Mouse (Mus musculus): ENCODE results near the gene Cfap157. TPM values are rescaled to one million over a fixed set of nuclear protein-coding genes. Genes with fewer than 3 reads are reported as not detected.

Cfap157 gene
- polyA plus RNA-seq, 1 experiment from 2014 or later, result 0.36 TPM

DNA sequence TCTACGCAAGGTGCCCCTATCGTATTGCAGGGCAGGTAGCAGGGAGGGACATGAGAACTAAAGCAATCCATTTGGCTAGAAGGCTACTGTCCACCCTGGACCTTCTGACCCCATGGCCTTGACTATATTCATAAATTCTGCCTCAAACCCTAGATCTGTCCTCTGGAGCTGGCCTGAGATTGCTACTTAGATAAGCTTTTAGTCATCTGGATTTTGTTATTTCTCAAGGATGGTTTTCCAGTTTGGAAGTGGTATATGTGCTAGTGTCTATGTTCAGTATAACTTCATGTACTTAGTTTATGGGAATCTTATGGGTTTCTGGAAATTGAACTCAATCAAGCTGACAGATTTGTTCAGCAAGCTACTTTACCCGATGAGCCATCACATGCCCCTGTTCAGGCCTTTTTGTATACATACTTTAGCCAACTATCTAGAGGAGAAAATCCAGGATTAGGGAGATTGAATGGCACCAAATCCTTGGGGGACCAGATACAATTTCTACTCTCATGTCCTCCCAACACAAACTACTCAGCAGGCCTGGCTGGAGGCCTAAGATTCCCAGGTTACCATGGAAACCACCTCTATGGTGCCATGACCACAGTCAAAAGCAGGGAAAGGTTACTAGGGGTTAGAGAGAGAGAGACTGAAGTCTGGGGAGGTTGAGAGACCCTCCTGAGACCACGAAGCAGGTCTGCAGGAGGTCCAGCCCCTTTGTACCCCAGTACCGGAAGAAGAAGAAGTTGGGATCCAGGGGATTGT is 14.7 kb downstream of the Cfap157 start:
- Histone ChIP-seq H3K4me3 (ENCODE audit: control insufficient read depth in 1 of 2, insufficient read depth in 1 of 2, low read depth in 1 of 2, low read length in 2 of 2) (no peak overlapping the region), H3K27me3 (ENCODE audit: control insufficient read depth, insufficient read depth, low read length) (no peaks in the 10 kb centered on the region), H3K36me3 (ENCODE audit: control insufficient read depth, insufficient read depth, low read length) (no peaks in the 10 kb centered on the region), H3K9me3 (ENCODE audit: control insufficient read depth, low read length) (no peaks in the 10 kb centered on the region), H3K27ac (replicated peaks in 1 of 2; ENCODE audit: control insufficient read depth in 1 of 2, insufficient read depth in 1 of 2, low read depth in 2 of 2, low read length in 2 of 2) (no peak overlapping the region), H3K4me1 (ENCODE audit: control insufficient read depth in 2 of 2, insufficient read depth in 2 of 2, low read length in 2 of 2) (no peaks in the 10 kb centered on the region), H3K4me2 (ENCODE audit: low read length) (no peak overlapping the region), H3K9ac (ENCODE audit: low read length) (no peak overlapping the region)
- no peak for ATAC-seq (ENCODE audit: insufficient number of reproducible peaks, insufficient read depth, low FRiP score, low read depth)
- 88% methylated on average over 5 of the region's 5 CpGs for WGBS

DNA sequence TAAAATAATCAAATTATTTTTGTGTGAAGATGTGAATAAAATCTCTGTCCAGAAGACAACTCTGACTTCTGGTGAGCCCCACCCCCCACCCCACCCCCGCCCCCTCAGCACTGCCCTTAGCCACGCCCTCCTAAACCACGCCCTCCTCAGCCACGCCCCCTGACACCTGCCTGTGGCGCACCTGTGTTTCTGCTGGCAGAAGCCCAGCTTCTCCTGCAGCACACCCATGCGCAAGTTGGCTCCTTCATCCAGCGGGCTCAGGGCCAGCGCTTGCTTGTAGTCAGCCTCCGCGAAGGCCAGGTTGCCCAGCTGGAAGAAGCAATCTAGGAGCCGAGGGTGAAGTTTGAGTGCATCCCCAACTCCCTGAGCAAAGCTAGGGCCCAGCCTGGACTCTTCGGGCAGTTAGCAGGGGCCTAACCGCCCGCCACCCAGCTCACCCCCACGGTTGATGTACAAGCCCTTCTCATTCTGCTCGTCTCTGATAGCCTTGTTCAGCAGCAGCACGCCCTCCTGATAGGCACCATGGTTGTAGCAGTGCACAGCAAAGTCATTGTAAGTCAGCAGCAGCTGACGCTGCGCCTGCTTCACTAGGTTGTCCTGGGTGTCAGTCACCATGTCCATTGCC is 15.5 kb downstream of the Cfap157 start:
- Histone ChIP-seq H3K36me3 (ENCODE audit: control insufficient read depth, insufficient read depth, low read length) (no peaks in the 10 kb centered on the region), H3K9me3 (ENCODE audit: control insufficient read depth, low read length) (no peaks in the 10 kb centered on the region), H3K9ac (ENCODE audit: low read length) (no peak overlapping the region), H3K4me2 (ENCODE audit: low read length) (no peak overlapping the region), H3K27me3 (ENCODE audit: control insufficient read depth, insufficient read depth, low read length) (no peaks in the 10 kb centered on the region), H3K27ac (replicated peaks in 1 of 2; ENCODE audit: control insufficient read depth in 1 of 2, insufficient read depth in 1 of 2, low read depth in 2 of 2, low read length in 2 of 2) (no peak overlapping the region), H3K4me1 (ENCODE audit: control insufficient read depth in 2 of 2, insufficient read depth in 2 of 2, low read length in 2 of 2) (no peaks in the 10 kb centered on the region), H3K4me3 (ENCODE audit: control insufficient read depth in 1 of 2, insufficient read depth in 1 of 2, low read depth in 1 of 2, low read length in 2 of 2) (no peak overlapping the region)
- ATAC-seq (ENCODE audit: insufficient number of reproducible peaks, insufficient read depth, low FRiP score, low read depth), result no peak
- WGBS, result 47% methylated on average over 19 of the region's 19 CpGs

GRCm38 (mm10) chr2:32767241-32767640 is 17.0 kb downstream of the Cfap157 start:
- no peak for ATAC-seq (ENCODE audit: insufficient number of reproducible peaks, insufficient read depth, low FRiP score, low read depth)
- Histone ChIP-seq H3K27ac (replicated peaks in 1 of 2; ENCODE audit: control insufficient read depth in 1 of 2, insufficient read depth in 1 of 2, low read depth in 2 of 2, low read length in 2 of 2) (no peak overlapping the region), H3K4me2 (ENCODE audit: low read length) (no peak overlapping the region), H3K4me1 (ENCODE audit: control insufficient read depth in 2 of 2, insufficient read depth in 2 of 2, low read length in 2 of 2) (no peaks in the 10 kb centered on the region), H3K9ac (ENCODE audit: low read length) (no peak overlapping the region), H3K27me3 (ENCODE audit: control insufficient read depth, insufficient read depth, low read length) (no peaks in the 10 kb centered on the region), H3K9me3 (ENCODE audit: control insufficient read depth, low read length) (no peaks in the 10 kb centered on the region), H3K36me3 (ENCODE audit: control insufficient read depth, insufficient read depth, low read length) (peaks cover 13% of the 10 kb centered on the region), H3K4me3 (ENCODE audit: control insufficient read depth in 1 of 2, insufficient read depth in 1 of 2, low read depth in 1 of 2, low read length in 2 of 2) (no peak overlapping the region)
- WGBS, result 77% methylated on average over 12 of the region's 12 CpGs

DNA sequence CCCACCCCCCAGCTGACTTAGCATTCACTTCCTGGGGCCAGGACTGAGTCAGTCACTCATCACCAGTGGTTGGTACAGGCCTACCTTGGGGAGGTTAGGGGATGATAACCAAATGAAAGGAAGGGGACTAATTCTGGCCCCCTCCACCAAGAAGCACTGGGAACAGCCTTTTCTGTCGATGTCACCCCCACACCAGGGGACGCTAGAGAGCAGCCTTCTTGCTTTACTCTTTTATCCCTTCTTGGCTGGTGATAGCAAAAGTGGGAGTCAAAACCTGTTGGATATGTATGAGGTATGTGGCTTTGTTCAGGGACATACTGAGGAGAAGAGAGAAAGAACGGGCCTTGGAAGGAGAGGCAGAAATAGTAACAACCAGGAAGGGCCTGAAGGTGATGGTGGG is 20.9 kb downstream of the Cfap157 start:
- 70% methylated on average over 3 of the region's 3 CpGs for WGBS
- ATAC-seq (ENCODE audit: insufficient number of reproducible peaks, insufficient read depth, low FRiP score, low read depth), result no peak

GRCm38 (mm10) chr2:32761859-32762258 is 22.4 kb downstream of the Cfap157 start:
- peaks cover 40% of the 10 kb centered on the region for H3K36me3 ChIP-seq (ENCODE audit: control insufficient read depth, insufficient read depth, low read length)
- ATAC-seq (ENCODE audit: insufficient number of reproducible peaks, insufficient read depth, low FRiP score, low read depth), result no peak
- WGBS, result 71% methylated on average over 4 of the region's 4 CpGs
- no peak overlapping the region for H3K27ac ChIP-seq (replicated peaks in 1 of 2; ENCODE audit: control insufficient read depth in 1 of 2, insufficient read depth in 1 of 2, low read depth in 2 of 2, low read length in 2 of 2)
- no peak overlapping the region for H3K9ac ChIP-seq (ENCODE audit: low read length)
- no peak overlapping the region for H3K4me3 ChIP-seq (ENCODE audit: control insufficient read depth in 1 of 2, insufficient read depth in 1 of 2, low read depth in 1 of 2, low read length in 2 of 2)
- no peaks in the 10 kb centered on the region for H3K27me3 ChIP-seq (ENCODE audit: control insufficient read depth, insufficient read depth, low read length)
- no peak overlapping the region for H3K4me2 ChIP-seq (ENCODE audit: low read length)
- no peaks in the 10 kb centered on the region for H3K4me1 ChIP-seq (ENCODE audit: control insufficient read depth in 2 of 2, insufficient read depth in 2 of 2, low read length in 2 of 2)
- no peaks in the 10 kb centered on the region for H3K9me3 ChIP-seq (ENCODE audit: control insufficient read depth, low read length)

More for the DNA sequence above, 20.9 kb downstream of the Cfap157 start:
- Histone ChIP-seq H3K27me3 (ENCODE audit: control insufficient read depth, insufficient read depth, low read length) (no peaks in the 10 kb centered on the region), H3K9me3 (ENCODE audit: control insufficient read depth, low read length) (no peaks in the 10 kb centered on the region), H3K9ac (ENCODE audit: low read length) (no peak overlapping the region), H3K4me3 (ENCODE audit: control insufficient read depth in 1 of 2, insufficient read depth in 1 of 2, low read depth in 1 of 2, low read length in 2 of 2) (no peak overlapping the region), H3K4me2 (ENCODE audit: low read length) (no peak overlapping the region), H3K27ac (replicated peaks in 1 of 2; ENCODE audit: control insufficient read depth in 1 of 2, insufficient read depth in 1 of 2, low read depth in 2 of 2, low read length in 2 of 2) (no peak overlapping the region), H3K36me3 (ENCODE audit: control insufficient read depth, insufficient read depth, low read length) (peaks cover 40% of the 10 kb centered on the region), H3K4me1 (ENCODE audit: control insufficient read depth in 2 of 2, insufficient read depth in 2 of 2, low read length in 2 of 2) (no peaks in the 10 kb centered on the region)

DNA sequence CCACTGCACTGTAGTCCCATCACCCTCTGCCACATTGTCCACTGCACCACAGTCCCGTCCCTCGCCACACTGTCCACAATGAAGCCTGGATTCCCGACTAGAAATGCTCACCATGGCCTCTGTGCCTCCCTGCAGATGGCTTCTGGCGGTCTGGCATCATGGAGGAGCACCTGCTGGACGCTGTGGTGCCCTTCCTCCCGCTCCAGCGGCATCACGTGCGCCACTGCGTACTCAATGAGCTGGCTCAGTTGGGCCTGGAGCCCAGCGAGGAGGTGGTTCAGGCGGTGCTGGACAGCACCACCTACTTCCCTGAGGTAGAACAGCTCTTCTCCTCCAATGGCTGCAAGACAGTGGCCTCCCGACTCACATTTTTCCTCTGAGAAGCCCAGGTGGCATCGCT is 22.9 kb downstream of the Cfap157 start:
- no peaks in the 10 kb centered on the region for H3K4me1 ChIP-seq (ENCODE audit: control insufficient read depth in 2 of 2, insufficient read depth in 2 of 2, low read length in 2 of 2)
- no peak overlapping the region for H3K9ac ChIP-seq (ENCODE audit: low read length)
- H3K27ac ChIP-seq (replicated peaks in 1 of 2; ENCODE audit: control insufficient read depth in 1 of 2, insufficient read depth in 1 of 2, low read depth in 2 of 2, low read length in 2 of 2), result no peak overlapping the region
- no peaks in the 10 kb centered on the region for H3K27me3 ChIP-seq (ENCODE audit: control insufficient read depth, insufficient read depth, low read length)
- ATAC-seq (ENCODE audit: insufficient number of reproducible peaks, insufficient read depth, low FRiP score, low read depth), result no peak
- 90% methylated on average over 14 of the region's 14 CpGs for WGBS
- H3K36me3 ChIP-seq (ENCODE audit: control insufficient read depth, insufficient read depth, low read length), result peaks cover 40% of the 10 kb centered on the region
- H3K9me3 ChIP-seq (ENCODE audit: control insufficient read depth, low read length), result no peaks in the 10 kb centered on the region
- no peak overlapping the region for H3K4me2 ChIP-seq (ENCODE audit: low read length)
- no peak overlapping the region for H3K4me3 ChIP-seq (ENCODE audit: control insufficient read depth in 1 of 2, insufficient read depth in 1 of 2, low read depth in 1 of 2, low read length in 2 of 2)

DNA sequence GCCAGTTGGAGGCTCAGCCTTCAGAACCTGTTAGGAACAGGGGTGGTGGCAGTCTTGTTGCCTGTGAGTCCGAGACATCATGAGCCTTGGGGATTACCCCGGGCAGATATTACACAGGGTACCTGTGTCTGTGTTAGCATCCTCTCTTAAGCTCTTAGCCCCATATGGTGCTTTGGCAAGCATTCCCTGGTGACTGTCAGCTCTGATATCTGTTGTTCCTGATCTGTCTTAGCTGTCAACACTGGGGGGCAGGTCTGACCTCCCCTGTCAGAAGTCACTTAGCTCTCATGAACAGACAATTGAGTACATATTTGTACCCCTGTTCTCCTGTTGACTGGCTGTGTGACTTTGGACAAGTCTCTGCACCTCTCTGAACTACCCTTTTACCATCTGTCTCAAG is 25.2 kb downstream of the Cfap157 start:
- Histone ChIP-seq H3K9me3 (ENCODE audit: control insufficient read depth, low read length) (no peaks in the 10 kb centered on the region), H3K36me3 (ENCODE audit: control insufficient read depth, insufficient read depth, low read length) (peaks cover 52% of the 10 kb centered on the region), H3K4me2 (ENCODE audit: low read length) (no peak overlapping the region), H3K4me1 (ENCODE audit: control insufficient read depth in 2 of 2, insufficient read depth in 2 of 2, low read length in 2 of 2) (no peaks in the 10 kb centered on the region), H3K27ac (replicated peaks in 1 of 2; ENCODE audit: control insufficient read depth in 1 of 2, insufficient read depth in 1 of 2, low read depth in 2 of 2, low read length in 2 of 2) (no peak overlapping the region), H3K4me3 (ENCODE audit: control insufficient read depth in 1 of 2, insufficient read depth in 1 of 2, low read depth in 1 of 2, low read length in 2 of 2) (no peak overlapping the region), H3K9ac (ENCODE audit: low read length) (no peak overlapping the region), H3K27me3 (ENCODE audit: control insufficient read depth, insufficient read depth, low read length) (no peaks in the 10 kb centered on the region)
- ATAC-seq (ENCODE audit: insufficient number of reproducible peaks, insufficient read depth, low FRiP score, low read depth), result no peak
- 72% methylated on average over 2 of the region's 2 CpGs for WGBS

All from heart, embryonic 14.5 days (tissue).